Mouse (Mus musculus): Measurements from ENCODE around the gene Parp11.
A peak's percentile ranks its signal among the peaks of the same experiment; 100 is the strongest.

Parp11 gene

GRCm38 (mm10) chr6:127446436-127446890 lies at the start of gene Parp11:
Gene Parp11, plus strand, starts transcription at chr6:127446840.
- DNase-seq = peak; percentile 52

GRCm38 (mm10) chr6:127398073-127398472 lies 48.6 kb upstream of the Parp11 start:
- no peak for DNase-seq

GRCm38 (mm10) chr6:127401419-127401818 lies 45.2 kb upstream of the Parp11 start:
- DNase-seq = no peak

- DNase-seq = no peak
These were observed 42.4 kb upstream of the Parp11 start for GRCm38 (mm10) chr6:127404070-127404810.

GRCm38 (mm10) chr6:127405682-127406081 lies 41.0 kb upstream of the Parp11 start:
- DNase-seq = no peak

GRCm38 (mm10) chr6:127407742-127408141 lies 38.9 kb upstream of the Parp11 start:
- DNase-seq = no peak

GRCm38 (mm10) chr6:127417525-127418184 lies 29.0 kb upstream of the Parp11 start:
- DNase-seq = no peak

- no peak for DNase-seq
These were observed 28.3 kb upstream of the Parp11 start for GRCm38 (mm10) chr6:127418322-127418721.

- no peak for DNase-seq
These were observed 26.5 kb upstream of the Parp11 start for GRCm38 (mm10) chr6:127420115-127420514.

- DNase-seq = no peak
These were observed 21.5 kb upstream of the Parp11 start for GRCm38 (mm10) chr6:127425095-127425494.

- no peak for DNase-seq
These were observed 15.9 kb upstream of the Parp11 start for GRCm38 (mm10) chr6:127430716-127431115.

- DNase-seq = no peak
These were observed 15.4 kb upstream of the Parp11 start for GRCm38 (mm10) chr6:127431196-127431766.

GRCm38 (mm10) chr6:127433886-127434647 lies 12.6 kb upstream of the Parp11 start:
- no peak for DNase-seq

GRCm38 (mm10) chr6:127434648-127434984 lies 12.0 kb upstream of the Parp11 start:
- no peak for DNase-seq

- DNase-seq = no peak
These were observed 7.6 kb upstream of the Parp11 start for GRCm38 (mm10) chr6:127439063-127439462.

- DNase-seq = no peak
These were observed 7.0 kb upstream of the Parp11 start for GRCm38 (mm10) chr6:127439540-127440195.

- DNase-seq = no peak
These were observed 6.1 kb upstream of the Parp11 start for GRCm38 (mm10) chr6:127440416-127441104.

GRCm38 (mm10) chr6:127442584-127442983 lies 4.1 kb upstream of the Parp11 start:
- DNase-seq = no peak

GRCm38 (mm10) chr6:127443910-127444309 lies 2.7 kb upstream of the Parp11 start:
- DNase-seq = no peak

GRCm38 (mm10) chr6:127444466-127444865 lies 2.2 kb upstream of the Parp11 start:
- no peak for DNase-seq

GRCm38 (mm10) chr6:127447686-127448460 lies 1.2 kb downstream of the Parp11 start:
- no peak for DNase-seq
